Mouse (Mus musculus): Measurements from ENCODE around the gene Fuca1.

GRCm38 (mm10) chr4:135926861-135927260 is 6.3 kb downstream of the Fuca1 start:
- TF ChIP-seq CTCF (IDR thresholded peaks at IDR 0.05; ENCODE audit: low read depth, low read length) (no peak), POLR2A (IDR thresholded peaks at IDR 0.05; ENCODE audit: insufficient read depth, low read length) (no peak)
